Mouse (Mus musculus): Measurements from ENCODE around the gene Ube2d1. TPM values are rescaled to one million over a fixed set of nuclear protein-coding genes. Genes with fewer than 3 reads are reported as not detected.

The Ube2d1 gene
- polyA plus RNA-seq, 1 experiment from 2014 or later, result 186 TPM

DNA sequence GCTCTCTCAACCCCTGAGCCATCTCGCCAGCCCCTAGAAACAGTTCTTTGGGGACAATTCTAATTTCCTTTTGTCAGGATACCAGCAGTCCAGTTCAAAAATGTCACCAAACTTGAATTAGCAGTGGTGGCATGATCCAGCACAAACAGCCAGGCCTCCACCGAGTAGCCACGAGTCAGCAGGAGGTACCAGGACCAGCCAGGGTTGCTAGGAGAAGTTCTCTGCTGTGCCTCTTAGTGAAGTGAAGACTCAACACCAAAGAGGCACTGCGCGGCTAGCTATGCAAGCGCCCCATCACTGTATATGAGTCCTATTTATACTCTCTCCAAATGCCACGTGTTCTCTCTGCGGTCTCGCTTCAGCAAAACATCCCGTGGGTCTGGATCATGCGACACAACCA is 31.0 kb upstream of the Ube2d1 start:
- ATAC-seq (ENCODE audit: low FRiP score), result no peak
- H3K27ac ChIP-seq, result no peak overlapping the region
- no peak overlapping the region for H3K4me3 ChIP-seq
- H3K4me2 ChIP-seq, result no peak overlapping the region
- H3K36me3 ChIP-seq, result no peaks in the 10 kb centered on the region
- no peaks in the 10 kb centered on the region for H3K27me3 ChIP-seq
- no peak overlapping the region for H3K9ac ChIP-seq
- H3K4me1 ChIP-seq (replicated peaks), result no peaks in the 10 kb centered on the region
- 76% methylated on average over 11 of the region's 11 CpGs for WGBS
- H3K9me3 ChIP-seq, result no peaks in the 10 kb centered on the region

GRCm38 (mm10) chr10:71314596-71314995 is 29.5 kb upstream of the Ube2d1 start:
- no peak for ATAC-seq (ENCODE audit: low FRiP score)
- Histone ChIP-seq H3K27ac (no peak overlapping the region), H3K36me3 (no peaks in the 10 kb centered on the region), H3K9me3 (no peaks in the 10 kb centered on the region), H3K4me3 (no peak overlapping the region), H3K27me3 (no peaks in the 10 kb centered on the region), H3K4me2 (no peak overlapping the region), H3K4me1 (replicated peaks) (no peaks in the 10 kb centered on the region), H3K9ac (no peak overlapping the region)
- 88% methylated on average over 3 of the region's 3 CpGs for WGBS

GRCm38 (mm10) chr10:71310288-71310687 is 25.2 kb upstream of the Ube2d1 start:
- 44% methylated on average over 3 of the region's 3 CpGs for WGBS

GRCm38 (mm10) chr10:71308199-71308598 is 23.1 kb upstream of the Ube2d1 start:
- 93% methylated on average over 5 of the region's 5 CpGs for WGBS

More at GRCm38 (mm10) chr10:71310288-71310687, 25.2 kb upstream of the Ube2d1 start:
- H3K27me3 ChIP-seq, result no peaks in the 10 kb centered on the region
- no peak overlapping the region for H3K4me3 ChIP-seq
- H3K27ac ChIP-seq, result no peak overlapping the region
- no peak overlapping the region for H3K9ac ChIP-seq
- 0 out of 2 replicates have a peak, but pooled peaks cover 3% of the 10 kb centered on the region for H3K4me1 ChIP-seq (replicated peaks)
- no peak for ATAC-seq (ENCODE audit: low FRiP score)
- no peak overlapping the region for H3K4me2 ChIP-seq
- H3K36me3 ChIP-seq, result no peaks in the 10 kb centered on the region
- no peaks in the 10 kb centered on the region for H3K9me3 ChIP-seq

GRCm38 (mm10) chr10:71306759-71307158 is 21.7 kb upstream of the Ube2d1 start:
- no peak for ATAC-seq (ENCODE audit: low FRiP score)
- Histone ChIP-seq H3K27me3 (no peaks in the 10 kb centered on the region), H3K36me3 (no peaks in the 10 kb centered on the region), H3K4me3 (no peak overlapping the region), H3K9ac (no peak overlapping the region), H3K27ac (no peak overlapping the region), H3K4me1 (replicated peaks) (0 out of 2 replicates have a peak, but pooled peaks cover 3% of the 10 kb centered on the region), H3K4me2 (peak overlapping the region; percentile 39), H3K9me3 (no peaks in the 10 kb centered on the region)
- 79% methylated on average over 6 of the region's 6 CpGs for WGBS

More at GRCm38 (mm10) chr10:71308199-71308598, 23.1 kb upstream of the Ube2d1 start:
- 0 out of 2 replicates have a peak, but pooled peaks cover 3% of the 10 kb centered on the region for H3K4me1 ChIP-seq (replicated peaks)
- no peak overlapping the region for H3K9ac ChIP-seq
- no peak overlapping the region for H3K4me2 ChIP-seq
- no peak for ATAC-seq (ENCODE audit: low FRiP score)
- no peaks in the 10 kb centered on the region for H3K27me3 ChIP-seq
- H3K27ac ChIP-seq, result no peak overlapping the region
- H3K36me3 ChIP-seq, result no peaks in the 10 kb centered on the region
- no peak overlapping the region for H3K4me3 ChIP-seq
- no peaks in the 10 kb centered on the region for H3K9me3 ChIP-seq

GRCm38 (mm10) chr10:71306190-71306589 is 21.1 kb upstream of the Ube2d1 start:
- Histone ChIP-seq H3K4me1 (replicated peaks) (0 out of 2 replicates have a peak, but pooled peaks cover 3% of the 10 kb centered on the region), H3K36me3 (no peaks in the 10 kb centered on the region), H3K4me3 (no peak overlapping the region), H3K27me3 (no peaks in the 10 kb centered on the region), H3K9ac (no peak overlapping the region), H3K27ac (no peak overlapping the region), H3K9me3 (no peaks in the 10 kb centered on the region), H3K4me2 (peak overlapping the region; percentile 39)
- ATAC-seq (ENCODE audit: low FRiP score), result no peak
- 27% methylated on average over 6 of the region's 6 CpGs for WGBS

DNA sequence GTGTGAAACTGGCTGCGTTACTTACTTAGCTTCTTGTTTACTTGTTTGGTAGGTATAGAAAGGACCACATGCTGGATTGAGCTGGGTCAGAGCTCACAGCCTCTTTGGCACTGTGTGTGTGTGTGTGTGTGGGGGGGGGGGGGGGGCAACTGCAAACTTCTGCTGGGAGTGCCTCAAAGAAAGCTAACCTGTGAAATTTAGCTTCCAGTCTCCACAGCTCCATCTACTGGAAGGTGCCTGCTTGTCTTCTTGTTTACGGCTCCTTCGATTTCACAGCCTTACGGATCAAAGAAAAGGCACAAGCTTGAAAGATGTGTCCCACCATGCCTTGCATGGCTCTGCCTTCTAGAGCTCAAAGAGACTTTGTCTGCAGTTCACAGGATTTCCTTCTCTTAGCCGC is 17.4 kb upstream of the Ube2d1 start:
- no peak overlapping the region for H3K4me3 ChIP-seq
- H3K4me2 ChIP-seq, result no peak overlapping the region
- H3K36me3 ChIP-seq, result no peaks in the 10 kb centered on the region
- H3K9me3 ChIP-seq, result no peaks in the 10 kb centered on the region
- ATAC-seq (ENCODE audit: low FRiP score), result no peak
- H3K27ac ChIP-seq, result no peak overlapping the region
- WGBS, result 31% methylated on average over 5 of the region's 5 CpGs
- 0 out of 2 replicates have a peak, but pooled peaks cover 4% of the 10 kb centered on the region for H3K27me3 ChIP-seq
- H3K9ac ChIP-seq, result no peak overlapping the region
- 0 out of 2 replicates have a peak, but pooled peaks cover 3% of the 10 kb centered on the region for H3K4me1 ChIP-seq (replicated peaks)

- Histone ChIP-seq H3K36me3 (no peaks in the 10 kb centered on the region), H3K4me3 (no peak overlapping the region), H3K9ac (no peak overlapping the region), H3K27ac (no peak overlapping the region), H3K4me1 (replicated peaks) (no peaks in the 10 kb centered on the region), H3K9me3 (no peaks in the 10 kb centered on the region), H3K27me3 (0 out of 2 replicates have a peak, but pooled peaks cover 4% of the 10 kb centered on the region), H3K4me2 (no peak overlapping the region)
- WGBS, result 82% methylated on average over 16 of the region's 16 CpGs
- no peak for ATAC-seq (ENCODE audit: low FRiP score)
These were observed 15.1 kb upstream of the Ube2d1 start for GRCm38 (mm10) chr10:71300161-71300560.

- Histone ChIP-seq H3K27ac (no peak overlapping the region), H3K9me3 (no peaks in the 10 kb centered on the region), H3K4me3 (no peak overlapping the region), H3K27me3 (no peaks in the 10 kb centered on the region), H3K4me1 (replicated peaks) (0 out of 2 replicates have a peak, but pooled peaks cover 3% of the 10 kb centered on the region), H3K4me2 (no peak overlapping the region), H3K36me3 (no peaks in the 10 kb centered on the region), H3K9ac (no peak overlapping the region)
- 60% methylated on average over 4 of the region's 4 CpGs for whole genome bisulfite sequencing
- ATAC-seq (ENCODE audit: low FRiP score), result no peak
These were observed 8.2 kb upstream of the Ube2d1 start for GRCm38 (mm10) chr10:71293245-71293644.

DNA sequence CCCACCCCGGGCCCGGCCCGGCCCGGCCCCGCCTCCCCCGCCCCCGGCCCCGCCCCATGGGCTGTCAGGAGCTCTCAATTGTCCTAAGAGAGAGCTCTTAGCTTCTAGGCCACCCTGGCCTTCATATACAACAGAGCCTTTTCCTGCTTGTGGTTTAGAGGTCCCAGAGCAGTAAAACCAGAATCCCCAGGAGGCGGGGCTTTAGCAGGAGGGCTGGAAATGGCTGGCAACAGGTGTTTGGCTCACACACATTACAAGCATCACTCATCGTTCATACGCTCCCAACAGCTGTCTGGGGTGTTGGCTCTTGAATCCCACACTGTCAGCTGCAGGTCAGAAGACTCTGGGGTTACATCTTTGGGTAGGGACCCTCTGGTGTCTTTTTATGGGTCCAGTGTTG is 7.2 kb upstream of the Ube2d1 start:
- H3K27me3 ChIP-seq, result no peaks in the 10 kb centered on the region
- 0 out of 2 replicates have a peak, but pooled peaks cover 3% of the 10 kb centered on the region for H3K4me1 ChIP-seq (replicated peaks)
- no peaks in the 10 kb centered on the region for H3K9me3 ChIP-seq
- 0 out of 2 replicates have a peak overlapping the region, but pooled peaks have one; percentile 1 for H3K4me2 ChIP-seq
- ATAC-seq (ENCODE audit: low FRiP score), result 0 out of 2 replicates have a peak, but pooled peaks have one; percentile 34
- no peak overlapping the region for H3K4me3 ChIP-seq
- WGBS, result 10% methylated on average over 10 of the region's 11 CpGs
- no peak overlapping the region for H3K9ac ChIP-seq
- H3K36me3 ChIP-seq, result no peaks in the 10 kb centered on the region
- H3K27ac ChIP-seq, result no peak overlapping the region

- no peaks in the 10 kb centered on the region for H3K9me3 ChIP-seq
- ATAC-seq (ENCODE audit: low FRiP score), result no peak
- H3K27ac ChIP-seq, result no peak overlapping the region
- 0 out of 2 replicates have a peak, but pooled peaks cover 3% of the 10 kb centered on the region for H3K4me1 ChIP-seq (replicated peaks)
- no peak overlapping the region for H3K4me3 ChIP-seq
- H3K4me2 ChIP-seq, result 0 out of 2 replicates have a peak overlapping the region, but pooled peaks have one; percentile 1
- H3K9ac ChIP-seq, result no peak overlapping the region
- no peaks in the 10 kb centered on the region for H3K27me3 ChIP-seq
- WGBS, result 23% methylated on average over 4 of the region's 4 CpGs
- H3K36me3 ChIP-seq, result no peaks in the 10 kb centered on the region
These were observed 6.7 kb upstream of the Ube2d1 start for GRCm38 (mm10) chr10:71291801-71292200.

DNA sequence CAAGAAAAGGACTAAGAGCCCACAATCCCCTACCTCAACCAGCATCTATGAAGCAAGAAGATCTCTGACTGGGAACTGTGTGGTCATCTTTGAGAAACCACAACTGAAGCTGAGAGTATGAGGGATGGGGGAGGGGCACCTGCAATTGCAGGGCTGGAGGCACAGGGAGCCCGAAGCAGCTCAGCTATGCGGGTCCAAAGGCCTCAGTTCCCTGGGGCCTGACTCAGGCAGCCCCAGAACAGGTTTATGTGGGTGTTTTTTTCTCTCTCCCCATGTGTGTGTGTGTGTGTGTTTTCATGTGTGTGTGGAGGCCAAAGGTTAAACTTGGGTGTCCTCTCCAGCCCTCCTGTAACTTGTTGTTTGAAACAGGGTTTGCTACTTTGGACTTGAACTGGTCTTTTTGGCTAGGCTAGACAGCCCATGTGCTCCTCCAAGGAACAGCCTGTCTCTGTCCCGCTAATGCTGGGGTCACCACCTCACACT is 6.2 kb upstream of the Ube2d1 start:
- no peak overlapping the region for H3K9ac ChIP-seq
- ATAC-seq (ENCODE audit: low FRiP score), result no peak; the same call in 1 of the 2 replicates
- no peak overlapping the region for H3K27ac ChIP-seq
- H3K4me1 ChIP-seq (replicated peaks), result 0 out of 2 replicates have a peak, but pooled peaks cover 3% of the 10 kb centered on the region
- no peak overlapping the region for H3K4me3 ChIP-seq
- no peaks in the 10 kb centered on the region for H3K9me3 ChIP-seq
- H3K36me3 ChIP-seq, result no peaks in the 10 kb centered on the region
- 17% methylated on average over 3 of the region's 3 CpGs for WGBS
- no peaks in the 10 kb centered on the region for H3K27me3 ChIP-seq
- H3K4me2 ChIP-seq, result no peak overlapping the region

All from hindbrain, embryonic 13.5 days (tissue).